Comparison of ENCODE assay signal across 10 mouse cellular contexts in genomic region chr12:70906867-70907266, GRCm38 (mm10). TPM values are rescaled to one million over a fixed set of nuclear protein-coding genes. Genes with fewer than 3 reads are reported as not detected.
A peak's percentile ranks its signal among the peaks of the same experiment; 100 is the strongest.
DNase-seq lines count a peak whose midpoint lies in the region; ATAC-seq and TF ChIP-seq lines count a peak whose summit lies in the region.
"Had no signal": no experiment of that assay in that cellular context is flagged by ENCODE, and none has a peak within 500 bp of the region (broad histone marks: within the 10 kb centered on the region; RNA-seq: fewer than 3 reads in every experiment).

No protein-coding gene starts in this region.

- no peaks in the 10 kb centered on the region for H3K4me1 ChIP-seq in hindbrain, postnatal 0 days (ENCODE audit: insufficient read depth, low read length)

- intact Hi-C loops in heart, postnatal 14 days (cut with DNase I) = no loop called here
- intact Hi-C loops in heart, postnatal 10 days (cut with DNase I) = no loop called here

- WGBS in hindbrain, postnatal 0 days = 88% methylated on average over 9 of the region's 9 CpGs

- TF ChIP-seq CTCF in hindbrain, postnatal 0 days (IDR thresholded peaks at IDR 0.05; ENCODE audit: low read depth) = no peak

- no peak overlapping the region for H3K4me2 ChIP-seq in hindbrain, postnatal 0 days (ENCODE audit: low read depth, low read length)

- no peaks in the 10 kb centered on the region for H3K36me3 ChIP-seq in hindbrain, postnatal 0 days (ENCODE audit: insufficient read depth, low read length)

- peak; percentile 97 for DNase-seq in heart, adult 11 months
- DNase-seq in heart, postnatal 14 days = no peak
- DNase-seq in 3T3-L1 (ENCODE audit: low read depth, low spot score) (peak; percentile 73), adipocyte (ENCODE audit: low spot score) (peak; percentile 24)
- peak; percentile 54 to 64 for DNase-seq in heart, postnatal 10 days
- no peak for DNase-seq in hindbrain, postnatal 0 days (ENCODE audit: low spot score)
- DNase-seq in kidney, adult 11 months = no peak
- no peak for DNase-seq in cerebellum, postnatal 25 days
- DNase-seq: thymus, postnatal 25 days had no signal

- H3K9me3 ChIP-seq in hindbrain, postnatal 0 days (ENCODE audit: low read length) = peaks cover 3% of the 10 kb centered on the region; the same call in 1 of the 2 replicates

- H3K4me3 ChIP-seq in hindbrain, postnatal 0 days (ENCODE audit: low read length) = no peak overlapping the region

- no peak for ATAC-seq in hindbrain, postnatal 0 days
- ATAC-seq: intestine, embryonic 16.5 days had no signal

- H3K27me3 ChIP-seq in hindbrain, postnatal 0 days (ENCODE audit: insufficient read depth, low read length) = no peaks in the 10 kb centered on the region

- H3K27ac ChIP-seq in hindbrain, postnatal 0 days = no peak overlapping the region

- no peak overlapping the region for H3K9ac ChIP-seq in hindbrain, postnatal 0 days (replicated peaks; ENCODE audit: low read length)

RNA-seq across cellular contexts. Expression of gene Actr10, which starts 30.8 kb away (rescaled TPM):
- total RNA-seq in heart, postnatal 14 days (2021) = 100 to 1,000 TPM; 136 to 141 TPM
- 100 to 1,000 TPM; 166 to 172 TPM for total RNA-seq in heart, postnatal 10 days (2021)
- total RNA-seq in hindbrain, postnatal 0 days (2014; rRNA removed) = 111 and 123 TPM in 2 replicates
- 173 and 176 TPM in 2 replicates for polyA plus RNA-seq in hindbrain, postnatal 0 days (2015; fragmentation: Nextera tagmentation; extraction: Ambion mirVana)

Comparison
In these comparisons a context has a peak if more than half of its experiments do, and no peak if none do; other contexts are left out.
1. DNase-seq: peak in heart, adult 11 months (single experiment), 3T3-L1 (single experiment), adipocyte (single experiment) and heart, postnatal 10 days (2 of 2); none in heart, postnatal 14 days (0 of 2), hindbrain, postnatal 0 days (single experiment), kidney, adult 11 months (single experiment) and cerebellum, postnatal 25 days (0 of 2).